Mouse (Mus musculus) granulocyte monocyte progenitor cell, adult 5-6 weeks (primary cell): ENCODE measurements around the gene Afmid. TPM values are rescaled to one million over a fixed set of nuclear protein-coding genes. Genes with fewer than 3 reads are reported as not detected.
A peak's percentile ranks its signal among the peaks of the same experiment; 100 is the strongest.

Experiments
- ATAC-seq: replicated peaks from 2 replicates; pipeline ENCODE4 v1.8.0; 2016; ENCODE audit warnings: mild to moderate bottlenecking, moderate TSS enrichment, inconsistent platforms; ENCODE audit not compliant: poor library complexity, severe bottlenecking
- total RNA-seq, 2 experiments: library from RNA; stranded (forward) in 1 of 2; stranded (reverse) in 1 of 2; fragments of 200-712, 200-1000 nt in 1 of 2; fragments of >200 nt in 1 of 2; fragmentation: Nextera tagmentation in 1 of 2; gene quantifications; 2 replicates each; pipeline ENCODE4 v1.2.3; 2014 to 2017

The Afmid gene
- total RNA-seq, 2 experiments from 2014 or later = 1.4 to 9.0 TPM

DNA sequence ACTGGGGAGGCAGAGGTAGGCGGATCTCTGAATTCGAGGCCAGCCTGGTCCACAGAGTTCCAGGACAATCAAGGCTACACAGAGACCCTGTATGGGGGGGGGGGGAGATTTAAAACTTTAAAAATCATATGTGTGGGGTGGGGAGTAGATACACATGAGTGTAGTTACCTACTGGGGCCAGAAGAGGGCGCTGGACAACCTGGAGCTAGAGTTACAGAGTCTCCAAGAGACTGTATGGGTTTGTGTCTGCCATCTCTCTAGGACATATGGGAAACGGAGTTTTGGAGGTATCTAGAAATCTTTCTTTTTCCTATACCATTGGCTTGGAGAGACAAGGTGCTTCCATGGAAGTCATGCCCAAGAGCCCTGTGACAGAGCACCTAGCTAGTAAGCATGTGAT, 48.7 kb downstream of the Afmid start:
- no peak for ATAC-seq

GRCm38 (mm10) chr11:117875681-117876080, 50.0 kb downstream of the Afmid start:
- no peak for ATAC-seq

GRCm38 (mm10) chr11:117877917-117878745, 52.4 kb downstream of the Afmid start:
- ATAC-seq = peak; percentile 26

DNA sequence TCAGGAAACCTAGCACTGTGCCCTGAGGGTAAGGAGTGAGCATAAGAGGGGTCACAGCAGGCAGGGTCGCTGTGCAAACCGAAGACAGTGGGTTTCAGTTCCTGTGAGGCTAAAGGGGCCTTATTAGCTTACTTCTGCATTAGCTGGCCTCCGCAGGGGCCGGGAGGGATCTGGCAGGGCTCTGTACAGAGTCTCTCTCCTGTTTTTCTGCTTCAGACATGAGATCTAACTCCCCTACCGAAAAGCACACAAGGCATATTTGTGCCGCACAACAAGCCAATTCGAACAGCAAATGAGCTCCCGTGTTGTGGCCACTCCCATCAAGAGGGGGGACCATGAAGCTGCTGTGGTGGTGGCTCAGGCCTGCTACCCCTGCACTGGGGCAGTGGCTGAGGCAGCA, 53.2 kb downstream of the Afmid start:
- ATAC-seq = peak; percentile 63

DNA sequence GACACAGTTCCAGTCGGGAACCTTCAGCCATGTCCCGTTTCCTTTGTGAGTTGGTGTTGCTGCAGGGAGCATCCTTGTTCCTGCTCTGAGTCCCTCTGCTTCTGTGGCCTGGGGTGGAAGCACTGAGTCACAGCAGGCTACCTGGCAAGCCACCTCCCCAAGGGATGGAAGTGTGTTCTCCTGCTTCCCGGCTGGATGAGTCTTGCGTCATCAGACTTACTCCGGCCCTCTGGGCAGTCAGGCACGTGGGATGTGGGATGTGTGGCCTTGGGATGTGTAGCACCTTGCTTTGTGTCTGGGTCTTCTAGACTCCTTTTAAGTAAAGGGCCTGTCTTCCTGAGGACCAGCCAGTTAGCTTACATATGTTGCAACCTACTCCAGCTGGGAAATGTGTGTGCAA, 54.0 kb downstream of the Afmid start:
- no peak for ATAC-seq

DNA sequence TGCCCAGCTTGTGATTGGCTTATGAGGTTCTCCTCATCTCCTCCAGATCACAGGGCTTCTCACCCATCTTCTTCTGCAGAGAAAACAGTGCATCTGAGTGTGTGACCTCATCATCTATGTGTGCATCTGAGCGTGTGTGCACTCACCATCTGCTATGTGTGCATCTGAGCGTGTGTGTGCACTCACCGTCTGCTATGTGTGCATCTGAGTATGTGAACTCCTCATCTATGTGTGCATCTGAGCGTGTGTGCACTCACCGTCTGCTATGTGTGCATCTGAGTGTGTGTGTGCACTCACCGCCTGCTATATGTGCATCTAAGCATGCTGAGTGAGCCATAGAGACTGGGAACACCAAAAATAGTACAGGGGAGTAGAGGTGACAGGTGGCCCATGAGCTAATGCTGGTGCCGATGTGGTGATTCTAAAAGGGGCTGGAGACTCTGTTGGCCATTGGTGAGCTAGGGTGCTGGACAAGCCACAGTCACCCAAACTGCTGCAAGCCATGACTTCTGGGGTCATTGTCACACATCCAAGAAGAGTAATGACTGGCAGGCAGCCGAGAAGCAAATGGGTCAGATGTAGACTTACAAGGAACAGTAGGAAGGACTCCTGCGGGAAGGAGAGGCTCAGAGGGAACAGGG, 54.7 kb downstream of the Afmid start:
- ATAC-seq = no peak

DNA sequence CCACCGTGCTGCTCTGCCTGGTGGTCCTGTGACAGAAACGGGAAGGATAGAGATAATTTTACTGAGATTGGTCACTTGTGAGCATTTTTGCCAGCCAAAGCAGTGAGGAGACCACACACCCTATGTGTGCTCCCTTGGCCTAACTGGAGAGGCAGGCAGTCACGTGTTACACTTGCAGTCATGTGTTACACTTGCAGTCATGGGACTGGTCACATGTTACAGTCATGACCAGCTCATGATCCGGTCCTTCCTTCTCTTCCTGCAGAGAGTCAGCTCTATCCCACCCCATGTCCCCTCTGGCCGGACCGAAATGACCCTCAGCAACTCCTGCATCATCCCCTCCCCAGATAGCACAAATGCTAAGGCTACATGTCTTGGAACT, 55.2 kb downstream of the Afmid start:
- no peak for ATAC-seq

GRCm38 (mm10) chr11:117881787-117882186, 56.1 kb downstream of the Afmid start:
- ATAC-seq = no peak; the same call in 1 of the 2 replicates

GRCm38 (mm10) chr11:117882208-117882607, 56.5 kb downstream of the Afmid start:
- no peak for ATAC-seq

- no peak for ATAC-seq
These were observed 60.3 kb downstream of the Afmid start for GRCm38 (mm10) chr11:117886000-117886399.

GRCm38 (mm10) chr11:117888168-117888852, 62.6 kb downstream of the Afmid start:
- ATAC-seq = no peak

GRCm38 (mm10) chr11:117888853-117889822, 63.4 kb downstream of the Afmid start:
- ATAC-seq = no peak

Other genes with a start within 250 kb of the Afmid start
- 21.9 and 24.4 TPM in 2 replicates for gene Tnrc6c, start 171.6 kb upstream of the Afmid start, total RNA-seq (2014; fragmentation: Nextera tagmentation)
- 22.7 and 23.5 TPM in 2 replicates for gene Tnrc6c, start 171.6 kb upstream of the Afmid start, total RNA-seq (2017)
- 1.5 and 3.6 TPM in 2 replicates for gene Tmc8, start 43.8 kb upstream of the Afmid start, total RNA-seq (2014; fragmentation: Nextera tagmentation)
- gene Tmc8, start 43.8 kb upstream of the Afmid start, total RNA-seq (2017) = 0.95 and 1.8 TPM in 2 replicates
- gene Tmc6, start 43.7 kb upstream of the Afmid start, total RNA-seq (2014; fragmentation: Nextera tagmentation) = 32.7 and 71.6 TPM in 2 replicates
- gene Tmc6, start 43.7 kb upstream of the Afmid start, total RNA-seq (2017) = 12.6 and 20.6 TPM in 2 replicates
- not detected in 2 replicates for gene 6030468B19Rik, start 28.3 kb upstream of the Afmid start, total RNA-seq (2014; fragmentation: Nextera tagmentation)
- not detected in 2 replicates for gene 6030468B19Rik, start 28.3 kb upstream of the Afmid start, total RNA-seq (2017)
- 0.53 and 0.99 TPM in 2 replicates for gene Gm20708, start 16.3 kb upstream of the Afmid start, total RNA-seq (2014; fragmentation: Nextera tagmentation)
- 0.30 TPM in 1 of 2 replicates, not detected in the other for gene Gm20708, start 16.3 kb upstream of the Afmid start, total RNA-seq (2017)
- gene Syngr2, start 16.3 kb upstream of the Afmid start, total RNA-seq (2014; fragmentation: Nextera tagmentation) = 225 and 281 TPM in 2 replicates
- 152 and 176 TPM in 2 replicates for gene Syngr2, start 16.3 kb upstream of the Afmid start, total RNA-seq (2017)
- 198 and 208 TPM in 2 replicates for gene Tk1, start 168 bp downstream of the Afmid start, total RNA-seq (2014; fragmentation: Nextera tagmentation)
- 90.8 and 105 TPM in 2 replicates for gene Tk1, start 168 bp downstream of the Afmid start, total RNA-seq (2017)
- gene Birc5, start 23.3 kb downstream of the Afmid start, total RNA-seq (2014; fragmentation: Nextera tagmentation) = 93.9 and 128 TPM in 2 replicates
- gene Birc5, start 23.3 kb downstream of the Afmid start, total RNA-seq (2017) = 200 and 221 TPM in 2 replicates
- not detected in 2 replicates for gene Tmem235, start 34.8 kb downstream of the Afmid start, total RNA-seq (2014; fragmentation: Nextera tagmentation)
- not detected in 2 replicates for gene Tmem235, start 34.8 kb downstream of the Afmid start, total RNA-seq (2017)
- 1.2 and 6.5 TPM in 2 replicates for gene Tha1, start 47.6 kb downstream of the Afmid start, total RNA-seq (2014; fragmentation: Nextera tagmentation)
- gene Tha1, start 47.6 kb downstream of the Afmid start, total RNA-seq (2017) = 0.10 and 2.9 TPM in 2 replicates
- gene Socs3, start 144.1 kb downstream of the Afmid start, total RNA-seq (2014; fragmentation: Nextera tagmentation) = 0.41 TPM in 1 of 2 replicates, not detected in the other
- gene Socs3, start 144.1 kb downstream of the Afmid start, total RNA-seq (2017) = 2.0 and 2.2 TPM in 2 replicates
- 43.1 and 44.5 TPM in 2 replicates for gene Pgs1, start 160.4 kb downstream of the Afmid start, total RNA-seq (2014; fragmentation: Nextera tagmentation)
- 18.8 and 23.3 TPM in 2 replicates for gene Pgs1, start 160.4 kb downstream of the Afmid start, total RNA-seq (2017)